Mouse (Mus musculus) midbrain, embryonic 14.5 days (tissue): Measurements from ENCODE around the gene Slc25a20. TPM values are rescaled to one million over a fixed set of nuclear protein-coding genes. Genes with fewer than 3 reads are reported as not detected.

Source experiments
- ATAC-seq: fragments of 200-750 bp; cut with Nextera tagmentation; 2 replicates; pipeline ENCODE4 v1.8.0; 2017; ENCODE audit warnings: moderate number of reproducible peaks, moderate library complexity; ENCODE audit not compliant: low FRiP score, low TSS enrichment
- DNase-seq: peaks from one replicate; pipeline ENCODE4 v3.0.0-alpha.2; 2015
- H3K27ac ChIP-seq: fragments of 300-500 bp; sonication (generic); replicated peaks from 2 replicates; pipeline ENCODE4 v1.5.1; 2014; ENCODE audit warnings: mild to moderate bottlenecking, low read depth, low read length, moderate library complexity
- H3K27me3 ChIP-seq: fragments of 300-500 bp; sonication (generic); 2 replicates; pipeline ENCODE4 v1.6.1; 2014; ENCODE audit warnings: low read length, control low read depth, mixed read lengths; ENCODE audit not compliant: control insufficient read depth, insufficient read depth
- H3K36me3 ChIP-seq: fragments of 300-500 bp; sonication (generic); 2 replicates; pipeline ENCODE4 v1.6.1; 2014; ENCODE audit warnings: low read length, control low read depth; ENCODE audit not compliant: control insufficient read depth, insufficient read depth
- H3K4me1 ChIP-seq: fragments of 300-500 bp; sonication (generic); 2 replicates; pipeline ENCODE4 v1.6.1; 2014; ENCODE audit warnings: mild to moderate bottlenecking, antibody characterized with exemption, low read length, control low read depth; ENCODE audit not compliant: control insufficient read depth, insufficient read depth
- H3K4me2 ChIP-seq: fragments of 300-500 bp; sonication (generic); 2 replicates; pipeline ENCODE4 v1.6.1; 2014; ENCODE audit warnings: mild to moderate bottlenecking, low read length, moderate library complexity
- H3K4me3 ChIP-seq: fragments of 300-500 bp; sonication (generic); replicated peaks from 2 replicates; pipeline ENCODE4 v1.5.1; 2014; ENCODE audit warnings: low read depth, low read length
- H3K9ac ChIP-seq: fragments of 300-500 bp; sonication (generic); replicated peaks from 2 replicates; pipeline ENCODE4 v1.6.1; 2014; ENCODE audit warnings: mild to moderate bottlenecking, low read length, moderate library complexity
- H3K9me3 ChIP-seq: fragments of 300-500 bp; sonication (generic); 2 replicates; pipeline ENCODE4 v1.6.1; 2016; ENCODE audit warnings: low read length, control low read depth, mixed read lengths; ENCODE audit not compliant: control insufficient read depth
- WGBS: fragments of 180-500 bp; shearing (Covaris S2); extraction: QIAGEN DNeasy Blood & Tissue Kit; methylation state at CpG from one replicate; pipeline ENCODE4 v1.1.7; 2014; 5-methylcytosine and 5-hydroxymethylcytosine counted together
- polyA plus RNA-seq: library from polyadenylated mRNA; unstranded; fragments of >200 nt; fragmentation: Nextera tagmentation; extraction: Ambion mirVana; gene quantifications from 2 replicates; pipeline ENCODE4 v1.2.1, GENCODE M21; 2014

Gene Slc25a20
- polyA plus RNA-seq, 1 experiment from 2014 or later: 26.8 TPM

DNA sequence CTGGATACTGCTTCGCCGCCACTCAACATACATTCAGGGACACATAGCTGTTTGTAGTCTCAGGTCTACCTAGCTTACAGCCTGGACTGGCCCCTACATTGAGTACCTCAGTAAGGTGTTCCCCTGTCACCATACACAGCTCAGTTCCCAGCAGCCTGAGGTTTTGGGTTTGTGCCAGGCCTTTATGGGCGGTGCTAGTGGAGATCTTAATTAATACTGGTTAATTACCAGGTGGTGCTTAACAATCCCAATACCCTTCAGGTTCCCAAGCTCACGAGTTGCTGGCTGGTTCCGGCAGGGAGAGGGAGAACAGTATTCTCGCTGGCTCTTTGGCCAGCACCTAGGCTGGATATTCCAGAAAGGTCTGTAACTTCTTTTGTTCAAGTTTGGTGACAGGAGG, 29.0 kb downstream of the Slc25a20 start:
- Histone ChIP-seq H3K4me3 (no peak overlapping the region), H3K9ac (no peak overlapping the region), H3K36me3 (no peaks in the 10 kb centered on the region), H3K27ac (no peak overlapping the region), H3K9me3 (no peaks in the 10 kb centered on the region), H3K4me2 (no peak overlapping the region), H3K27me3 (no peaks in the 10 kb centered on the region), H3K4me1 (peaks cover 39% of the 10 kb centered on the region)
- DNase-seq (no peak), ATAC-seq (no peak)
- whole genome bisulfite sequencing: 85% methylated on average over 6 of the region's 6 CpGs

DNA sequence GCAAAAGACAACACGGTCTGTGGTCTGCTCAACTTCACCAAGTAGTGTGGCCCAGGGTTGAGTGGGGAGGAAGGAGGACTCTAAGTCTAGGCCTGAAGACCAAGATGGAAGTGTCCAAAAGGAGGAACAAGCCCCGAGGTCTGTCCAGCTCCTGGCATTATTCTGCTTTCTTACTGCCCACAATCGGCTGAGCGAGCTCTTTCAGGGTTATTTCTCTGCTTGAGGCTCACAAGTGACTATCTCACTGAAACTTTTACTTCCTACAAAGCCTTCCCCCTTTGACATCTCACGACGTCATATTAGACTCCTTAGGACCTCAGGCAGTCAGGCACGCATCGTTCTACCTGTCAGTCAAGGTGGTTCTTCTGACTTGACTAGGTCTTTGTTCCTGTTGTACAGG, 29.5 kb downstream of the Slc25a20 start:
- WGBS: 74% methylated on average over 8 of the region's 8 CpGs
- Histone ChIP-seq H3K4me1 (peaks cover 39% of the 10 kb centered on the region), H3K4me2 (peak overlapping the region; percentile 80), H3K4me3 (peak overlapping the region; percentile 80), H3K27me3 (no peaks in the 10 kb centered on the region), H3K9ac (peak overlapping the region; percentile 80), H3K36me3 (no peaks in the 10 kb centered on the region), H3K27ac (peak overlapping the region; percentile 86), H3K9me3 (no peaks in the 10 kb centered on the region)
- DNase-seq (no peak), ATAC-seq (no peak)

DNA sequence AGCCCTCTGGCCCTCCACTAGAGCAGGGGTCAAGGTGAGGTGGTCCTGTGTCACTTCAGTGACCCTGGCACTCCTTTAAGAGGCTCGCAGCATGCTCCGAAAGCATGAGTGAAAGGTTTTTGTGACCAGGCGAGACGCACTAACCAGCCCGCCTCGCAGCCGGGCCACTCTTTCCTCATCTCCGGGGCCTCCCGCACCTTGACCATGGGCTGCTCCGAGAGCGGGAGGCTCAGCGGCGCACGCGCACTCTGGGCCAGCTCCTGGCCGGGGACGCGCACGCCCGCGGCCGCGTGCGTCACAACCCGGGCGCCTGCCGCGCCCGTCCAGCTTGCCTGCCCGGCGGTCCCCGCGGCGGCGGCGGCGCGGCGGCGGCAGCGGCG, 29.9 kb downstream of the Slc25a20 start:
- H3K27me3 ChIP-seq: no peaks in the 10 kb centered on the region
- DNase-seq (peak; percentile 96), ATAC-seq (peak; percentile 87)
- peaks cover 39% of the 10 kb centered on the region for H3K4me1 ChIP-seq
- H3K27ac ChIP-seq: peak overlapping the region; percentile 86
- no peaks in the 10 kb centered on the region for H3K9me3 ChIP-seq
- WGBS: under 1% methylated on average over 42 of the region's 42 CpGs
- peak overlapping the region; percentile 80 for H3K9ac ChIP-seq
- H3K4me2 ChIP-seq: peak overlapping the region; percentile 80
- H3K36me3 ChIP-seq: no peaks in the 10 kb centered on the region
- H3K4me3 ChIP-seq: peak overlapping the region; percentile 80

DNA sequence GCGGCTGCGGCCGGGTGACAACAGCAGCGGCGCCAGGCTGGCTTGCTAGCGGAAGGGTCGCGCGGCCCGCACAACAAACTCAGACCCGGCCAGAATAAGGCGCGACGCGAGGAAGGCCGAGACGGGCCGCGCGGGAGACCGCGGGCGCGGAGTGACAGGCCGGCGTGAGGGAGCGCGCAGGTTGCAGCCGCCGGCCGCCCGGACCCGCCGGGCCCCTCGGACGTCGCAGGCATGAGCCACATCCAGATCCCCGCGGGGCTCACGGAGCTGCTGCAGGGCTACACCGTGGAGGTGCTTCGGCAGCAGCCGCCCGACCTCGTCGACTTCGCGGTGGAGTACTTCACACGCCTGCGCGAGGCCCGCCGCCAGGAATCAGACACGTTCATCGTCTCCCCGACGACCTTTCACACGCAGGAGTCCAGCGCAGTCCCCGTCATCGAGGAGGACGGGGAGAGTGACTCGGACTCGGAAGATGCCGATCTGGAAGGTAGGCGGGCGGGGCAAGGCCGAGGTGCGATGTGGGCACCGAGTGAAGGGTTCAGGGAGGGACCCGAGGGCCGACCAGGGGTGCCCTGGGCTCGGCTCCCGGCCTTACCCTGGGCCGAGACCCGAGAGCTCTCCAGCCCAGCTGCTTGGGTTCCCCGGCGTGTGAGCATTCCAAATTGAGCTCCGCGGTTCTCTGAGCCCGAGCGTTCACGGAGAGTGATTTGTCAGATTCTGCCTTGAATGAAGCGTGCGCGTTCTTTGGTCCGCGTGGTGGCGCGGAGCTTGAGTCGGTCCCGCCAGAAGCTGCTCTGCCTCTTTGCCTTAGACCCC, 30.5 kb downstream of the Slc25a20 start:
- ATAC-seq (peak; percentile 66), DNase-seq (peak; percentile 87)
- Histone ChIP-seq H3K9ac (peak overlapping the region; percentile 80), H3K4me2 (peak overlapping the region; percentile 80), H3K9me3 (no peaks in the 10 kb centered on the region), H3K4me3 (peak overlapping the region; percentile 80), H3K27me3 (no peaks in the 10 kb centered on the region), H3K4me1 (peaks cover 39% of the 10 kb centered on the region), H3K36me3 (no peaks in the 10 kb centered on the region), H3K27ac (peak overlapping the region; percentile 86)
- WGBS: under 1% methylated on average over 92 of the region's 92 CpGs

DNA sequence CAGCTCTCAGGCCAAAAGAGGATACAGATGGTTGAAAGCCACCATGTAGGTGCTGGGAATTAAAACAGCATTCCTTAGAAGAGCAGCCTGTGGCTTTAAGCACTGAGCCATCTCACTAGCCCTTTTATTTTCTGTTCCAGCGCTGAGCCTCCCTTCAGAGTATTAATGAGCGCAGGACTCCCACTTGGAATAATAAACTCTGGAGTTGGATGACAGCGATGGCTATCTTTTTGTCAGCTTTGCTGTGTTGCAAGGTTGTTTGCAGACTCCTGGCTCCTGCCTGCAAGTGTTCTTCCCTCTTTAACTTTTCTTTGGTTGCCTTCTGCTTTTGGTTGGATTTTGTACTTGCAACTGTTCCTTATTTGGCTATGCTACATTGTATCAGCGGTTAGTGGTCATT, 32.1 kb downstream of the Slc25a20 start:
- peak overlapping the region; percentile 80 for H3K4me2 ChIP-seq
- no peaks in the 10 kb centered on the region for H3K27me3 ChIP-seq
- no peak for ATAC-seq
- peak overlapping the region; percentile 80 for H3K4me3 ChIP-seq
- DNase-seq: no peak
- H3K36me3 ChIP-seq: 0 out of 2 replicates have a peak, but pooled peaks cover 2% of the 10 kb centered on the region
- WGBS: 61% methylated on average over 4 of the region's 4 CpGs
- H3K4me1 ChIP-seq: peaks cover 38% of the 10 kb centered on the region
- H3K9ac ChIP-seq: no peak overlapping the region
- H3K27ac ChIP-seq: no peak overlapping the region
- H3K9me3 ChIP-seq: no peaks in the 10 kb centered on the region

DNA sequence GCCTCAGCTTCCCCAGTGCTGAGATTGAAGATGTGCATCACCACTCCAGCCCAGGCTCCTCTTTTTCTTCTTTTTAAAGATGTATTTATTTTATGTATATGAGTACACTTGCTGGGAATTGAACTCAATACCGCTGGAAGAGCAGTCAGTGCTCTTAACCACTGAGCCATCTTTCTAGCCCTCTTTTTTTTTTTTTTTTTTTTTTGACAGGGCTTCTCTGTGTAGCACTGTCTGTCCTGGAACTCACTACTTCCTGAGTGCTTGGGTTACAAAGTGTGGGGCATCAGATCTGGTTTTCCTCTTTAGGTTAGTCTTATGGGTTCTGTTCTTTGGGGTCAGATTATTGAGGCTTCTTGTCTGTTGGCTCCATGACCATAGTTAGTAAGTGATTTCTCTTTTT, 32.6 kb downstream of the Slc25a20 start:
- H3K4me1 ChIP-seq: peaks cover 32% of the 10 kb centered on the region
- H3K27ac ChIP-seq: no peak overlapping the region
- WGBS: 83% methylated on average over 1 of the region's 1 CpGs
- DNase-seq: no peak
- H3K27me3 ChIP-seq: no peaks in the 10 kb centered on the region
- peak overlapping the region; percentile 80 for H3K4me3 ChIP-seq
- 0 out of 2 replicates have a peak, but pooled peaks cover 2% of the 10 kb centered on the region for H3K36me3 ChIP-seq
- ATAC-seq: no peak
- no peak overlapping the region for H3K9ac ChIP-seq
- H3K4me2 ChIP-seq: peak overlapping the region; percentile 80
- H3K9me3 ChIP-seq: no peaks in the 10 kb centered on the region

DNA sequence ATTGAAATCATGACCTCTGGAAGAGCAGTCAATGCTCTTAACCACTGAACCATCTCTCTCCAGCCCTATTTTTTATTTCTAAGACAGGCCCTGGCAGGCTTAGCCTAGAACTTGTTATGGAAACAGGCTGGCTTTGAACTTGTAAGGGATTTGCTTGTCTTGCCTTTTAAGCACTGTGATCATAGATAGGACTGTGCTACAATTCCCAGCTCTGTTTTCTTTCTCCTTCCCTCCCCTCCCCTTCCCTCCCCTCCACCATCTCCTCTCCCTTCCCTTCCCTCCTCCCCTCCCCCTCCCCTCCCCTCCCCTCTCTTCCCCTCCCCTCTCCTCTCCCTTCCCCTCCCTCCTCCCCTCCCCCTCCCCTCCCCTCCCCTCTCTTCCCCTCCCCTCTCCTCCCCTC, 40.6 kb downstream of the Slc25a20 start:
- no peak overlapping the region for H3K9ac ChIP-seq
- H3K4me3 ChIP-seq: no peak overlapping the region
- no peaks in the 10 kb centered on the region for H3K9me3 ChIP-seq
- 0 out of 2 replicates have a peak, but pooled peaks cover 2% of the 10 kb centered on the region for H3K36me3 ChIP-seq
- H3K4me2 ChIP-seq: no peak overlapping the region
- H3K4me1 ChIP-seq: 0 out of 2 replicates have a peak, but pooled peaks cover 4% of the 10 kb centered on the region
- no peak overlapping the region for H3K27ac ChIP-seq
- H3K27me3 ChIP-seq: no peaks in the 10 kb centered on the region
- DNase-seq: no peak
- ATAC-seq: no peak

DNA sequence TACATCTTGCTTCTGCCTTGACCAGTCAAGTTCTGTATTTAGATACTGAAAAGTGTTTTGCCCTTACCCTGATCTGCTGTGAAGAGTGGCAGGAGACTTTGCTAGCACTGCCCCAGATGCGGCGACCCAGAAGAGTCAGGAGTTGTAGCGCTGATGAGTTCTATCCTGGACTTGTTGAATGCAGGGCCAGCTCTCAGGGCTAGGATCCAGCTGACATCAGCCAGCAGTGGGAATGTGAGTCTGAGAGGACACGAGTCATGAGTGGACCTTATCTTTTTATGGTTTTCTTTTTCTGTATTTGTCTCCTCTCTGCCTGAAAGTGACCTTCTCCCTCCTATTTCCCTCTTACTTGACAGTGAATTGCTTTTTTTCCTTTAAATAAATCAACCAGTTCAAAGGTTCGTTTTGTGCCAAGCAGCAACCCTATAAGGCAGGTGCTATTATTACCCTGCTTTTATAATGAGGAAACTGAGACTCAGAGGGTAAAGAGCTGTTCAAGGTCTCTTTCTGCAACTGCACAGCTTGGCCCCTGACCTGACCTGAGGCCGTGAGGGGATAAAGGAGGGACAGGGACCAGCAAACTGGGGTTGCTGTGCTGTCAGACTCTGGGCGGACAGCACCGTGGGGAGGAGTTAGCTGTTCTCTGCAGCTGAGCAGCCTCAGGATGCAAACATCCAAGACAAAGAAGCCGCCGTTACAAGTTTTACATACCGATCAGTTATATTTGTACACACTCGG, 41.7 kb downstream of the Slc25a20 start:
- Histone ChIP-seq H3K4me1 (0 out of 2 replicates have a peak, but pooled peaks cover 4% of the 10 kb centered on the region), H3K4me2 (no peak overlapping the region), H3K4me3 (no peak overlapping the region), H3K36me3 (no peaks in the 10 kb centered on the region), H3K9ac (no peak overlapping the region), H3K27ac (no peak overlapping the region), H3K27me3 (no peaks in the 10 kb centered on the region), H3K9me3 (no peaks in the 10 kb centered on the region)
- DNase-seq: no peak
- 35% methylated on average over 12 of the region's 12 CpGs for WGBS
- no peak for ATAC-seq
